Comparison of ENCODE assay signal across 8 mouse cellular contexts in genomic region chr2:157007234-157007596, GRCm38 (mm10). TPM values are rescaled to one million over a fixed set of nuclear protein-coding genes. Genes with fewer than 3 reads are reported as not detected.
DNase-seq lines count a peak whose midpoint lies in the region; ATAC-seq and TF ChIP-seq lines count a peak whose summit lies in the region.

No protein-coding gene starts in this region.

- intact Hi-C loops in left cerebral cortex, postnatal 10 days (cut with DNase I): no loop called here

- peak overlapping the region; percentile 88 for H3K4me3 ChIP-seq in cerebellum, adult 2 months (replicated peaks; ENCODE audit: insufficient read depth, low read depth, low read length)
- H3K4me3 ChIP-seq in thymus, adult 2 months (ENCODE audit: control insufficient read depth, insufficient read depth, low read length): peak overlapping the region; percentile 82
- H3K4me3 ChIP-seq in liver, embryonic 14.5 days (ENCODE audit: insufficient read depth in 1 of 2, low read depth in 2 of 2, low read length in 2 of 2): peak overlapping the region; percentile 80 to 89

- H3K9ac ChIP-seq in liver, embryonic 14.5 days (replicated peaks): peak overlapping the region; percentile 91

- ATAC-seq in liver, embryonic 14.5 days (ENCODE audit: insufficient read depth): no peak; the same call in 1 of the 2 replicates

- TF ChIP-seq EP300 in liver, embryonic 14.5 days (IDR thresholded peaks at IDR 0.05; ENCODE audit: low read depth): no peak

- no peak for DNase-seq in cerebellum, adult 2 months
- no peak for DNase-seq in cerebellum, adult 9-11 months
- no peak for DNase-seq in thymus, adult 2 months
- DNase-seq in thymus, postnatal 10 days (ENCODE audit: low spot score in 2 of 2): no peak
- DNase-seq in liver, embryonic 14.5 days (ENCODE audit: low read depth in 3 of 3, low spot score in 3 of 3): no peak
- no peak for DNase-seq in left cerebral cortex, adult 11 months (ENCODE audit: low spot score)
- no peak for DNase-seq in frontal cortex, postnatal 25 days (ENCODE audit: low spot score in 2 of 2)
- DNase-seq in left cerebral cortex, postnatal 10 days (ENCODE audit: extremely low spot score in 1 of 2, low spot score in 2 of 2): no peak

- no peak for TF ChIP-seq POLR2A in cerebellum, adult 2 months (IDR thresholded peaks at IDR 0.05; ENCODE audit: borderline replicate concordance, insufficient read depth, low read length)
- no peak for TF ChIP-seq POLR2A in thymus, adult 2 months (IDR thresholded peaks at IDR 0.05; ENCODE audit: control insufficient read depth, extremely low read depth, insufficient read depth, low read length, poor library complexity)

- TF ChIP-seq CTCF in cerebellum, adult 2 months (IDR thresholded peaks at IDR 0.05; ENCODE audit: borderline replicate concordance, insufficient read depth, low read depth, low read length): no peak
- TF ChIP-seq CTCF in thymus, adult 2 months (IDR thresholded peaks at IDR 0.05; ENCODE audit: borderline replicate concordance, control insufficient read depth, extremely low read depth, insufficient read depth, low read length, poor library complexity): no peak
- 0 out of 2 replicates have a peak, but pooled peaks have one; percentile 3 for TF ChIP-seq CTCF in liver, embryonic 14.5 days (IDR thresholded peaks at IDR 0.05; ENCODE audit: low read depth)

- peaks cover 5% of the 10 kb centered on the region for H3K36me3 ChIP-seq in thymus, adult 2 months (ENCODE audit: control insufficient read depth, insufficient read depth, low read length)
- peaks cover 26% of the 10 kb centered on the region for H3K36me3 ChIP-seq in liver, embryonic 14.5 days (replicated peaks; ENCODE audit: control insufficient read depth, insufficient read depth, low read depth)

- H3K27ac ChIP-seq in cerebellum, adult 2 months (ENCODE audit: insufficient read depth, low read length): peak overlapping the region; percentile 81
- H3K27ac ChIP-seq in thymus, adult 2 months (ENCODE audit: control insufficient read depth, insufficient read depth, low read length): no peak overlapping the region; the same call in 1 of the 2 replicates
- peak overlapping the region; percentile 76 for H3K27ac ChIP-seq in liver, embryonic 14.5 days

- H3K27me3 ChIP-seq in cerebellum, adult 2 months (ENCODE audit: control insufficient read depth, insufficient read depth, low read length): no peaks in the 10 kb centered on the region
- no peaks in the 10 kb centered on the region for H3K27me3 ChIP-seq in thymus, adult 2 months (ENCODE audit: control insufficient read depth, insufficient read depth, low read length)
- H3K27me3 ChIP-seq in liver, embryonic 14.5 days (ENCODE audit: control insufficient read depth, insufficient read depth, low read length): no peaks in the 10 kb centered on the region

- no peaks in the 10 kb centered on the region for H3K9me3 ChIP-seq in liver, embryonic 14.5 days (ENCODE audit: control insufficient read depth, low read length)

- peaks cover 17% of the 10 kb centered on the region for H3K4me1 ChIP-seq in cerebellum, adult 2 months (ENCODE audit: control insufficient read depth, insufficient read depth, low read length)
- peaks cover 21% of the 10 kb centered on the region for H3K4me1 ChIP-seq in thymus, adult 2 months (replicated peaks; ENCODE audit: control insufficient read depth, insufficient read depth, low read length)
- peaks cover 18 to 32% of the 10 kb centered on the region in 2 experiments for H3K4me1 ChIP-seq in liver, embryonic 14.5 days (replicated peaks; ENCODE audit: control insufficient read depth in 2 of 2, insufficient read depth in 2 of 2, low read length in 1 of 2)

- H3K4me2 ChIP-seq in liver, embryonic 14.5 days (ENCODE audit: low read depth): peak overlapping the region; percentile 92

- WGBS in cerebellum, adult 2 months: 13% methylated on average over 5 of the region's 5 CpGs
- 33% methylated on average over 5 of the region's 5 CpGs for WGBS in thymus, adult 2 months
- WGBS in liver, embryonic 14.5 days (ENCODE audit: insufficient replicate concordance): 28% methylated on average over 5 of the region's 5 CpGs

RNA-seq across cellular contexts. Expression of gene Dsn1, which starts 0.3 kb away (rescaled TPM):
- 4.6 and 4.8 TPM in 2 replicates for polyA plus RNA-seq in cerebellum, adult 2 months (2012; rRNA removed)
- polyA plus RNA-seq in thymus, adult 2 months (2012; rRNA removed): 11.9 and 12.3 TPM in 2 replicates
- 11.2 and 19.2 TPM in 2 replicates for polyA plus RNA-seq in liver, embryonic 14.5 days (2012; rRNA removed)
- polyA plus RNA-seq in liver, embryonic 14.5 days (2014; fragmentation: Nextera tagmentation; extraction: Ambion mirVana): 30.2 and 30.6 TPM in 2 replicates
- total RNA-seq in left cerebral cortex, postnatal 10 days (2021): 1 to 10 TPM; 5.9 to 7.1 TPM

RNA-seq across cellular contexts. Expression of gene Ndrg3, which starts 15.4 kb away (rescaled TPM):
- 782 and 861 TPM in 2 replicates for polyA plus RNA-seq in cerebellum, adult 2 months (2012; rRNA removed)
- 171 and 197 TPM in 2 replicates for polyA plus RNA-seq in thymus, adult 2 months (2012; rRNA removed)
- polyA plus RNA-seq in liver, embryonic 14.5 days (2012; rRNA removed): 30.3 and 31.7 TPM in 2 replicates
- 29.2 and 34.8 TPM in 2 replicates for polyA plus RNA-seq in liver, embryonic 14.5 days (2014; fragmentation: Nextera tagmentation; extraction: Ambion mirVana)
- 100 to 1,000 TPM; 581 to 586 TPM for total RNA-seq in left cerebral cortex, postnatal 10 days (2021)
